Mouse (Mus musculus) myocyte (in vitro differentiated cells): Measurements from ENCODE around the gene Cox5a.

ENCODE experiments used
- CEBPB ChIP-seq: IDR thresholded peaks from 2 replicates; pipeline ENCODE4 v1.6.1; 2011; ENCODE audit warnings: mild to moderate bottlenecking, moderate library complexity; ENCODE audit not compliant: poor library complexity, insufficient read depth, severe bottlenecking
- E2F4 ChIP-seq: IDR thresholded peaks from one replicate; pipeline ENCODE4 v1.6.1; 2011; ENCODE audit warnings: mild to moderate bottlenecking, control low read depth, moderate library complexity; ENCODE audit not compliant: insufficient read depth
- MYOG ChIP-seq, 3 experiments: IDR thresholded peaks; one replicate each; pipeline ENCODE4 v1.6.1; 2011; ENCODE audit warnings: control low read depth in 2 of 3, low read depth in 2 of 3, mild to moderate bottlenecking in 2 of 3; ENCODE audit not compliant: insufficient read length in 2 of 3, control insufficient read depth in 1 of 3, insufficient read depth in 1 of 3
- POLR2A ChIP-seq: IDR thresholded peaks from one replicate; pipeline ENCODE4 v1.6.1; 2011; ENCODE audit warnings: low read depth, mild to moderate bottlenecking, control low read depth, moderate library complexity; ENCODE audit not compliant: insufficient read length
- POLR2AphosphoS2 ChIP-seq: IDR thresholded peaks from one replicate; pipeline ENCODE4 v1.6.1; 2011; ENCODE audit warnings: low read depth, control low read depth; ENCODE audit not compliant: insufficient read length
- REST ChIP-seq: IDR thresholded peaks from one replicate; pipeline ENCODE4 v1.6.1; 2011; ENCODE audit warnings: mild to moderate bottlenecking, control low read depth, moderate library complexity; ENCODE audit not compliant: insufficient read depth, insufficient read length
- SRF ChIP-seq: IDR thresholded peaks from one replicate; pipeline ENCODE4 v1.6.1; 2011; ENCODE audit warnings: low read depth; ENCODE audit not compliant: control insufficient read depth, insufficient read length
- TCF12 ChIP-seq: IDR thresholded peaks from one replicate; pipeline ENCODE4 v1.6.1; 2011; ENCODE audit warnings: mild to moderate bottlenecking, control low read depth; ENCODE audit not compliant: poor library complexity, insufficient read depth, severe bottlenecking
- TCF3 ChIP-seq: IDR thresholded peaks from one replicate; pipeline ENCODE4 v1.6.1; 2011; ENCODE audit warnings: low read depth, control low read depth; ENCODE audit not compliant: insufficient read length
- USF1 ChIP-seq: IDR thresholded peaks from one replicate; pipeline ENCODE4 v1.6.1; 2011; ENCODE audit warnings: low read depth, mild to moderate bottlenecking, control low read depth, moderate library complexity

DNA sequence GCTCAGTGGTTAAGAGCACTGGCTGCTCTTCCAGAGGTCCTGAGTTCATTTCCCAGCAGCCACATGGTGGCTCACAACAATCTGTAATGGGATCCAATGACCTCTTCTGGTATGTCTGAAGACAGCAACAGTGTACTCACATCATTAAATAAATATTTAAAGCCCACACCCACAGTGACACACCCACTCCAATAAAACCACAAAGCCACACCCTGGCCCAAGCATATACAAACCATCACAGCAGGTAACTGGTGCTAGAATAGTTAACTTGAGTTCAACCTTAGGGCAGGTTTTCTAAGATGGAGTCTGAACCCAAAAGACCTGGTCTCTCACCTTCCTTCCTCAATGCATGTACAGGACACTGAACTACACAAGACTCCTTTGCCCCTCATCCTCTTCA is 26.1 kb upstream of the Cox5a start:
- no peak for TF ChIP-seq TCF3
- no peak for TF ChIP-seq POLR2A
- TF ChIP-seq TCF12 = no peak
- no peak for TF ChIP-seq POLR2AphosphoS2
- TF ChIP-seq E2F4 = no peak
- TF ChIP-seq USF1 = no peak
- no peak for TF ChIP-seq REST
- no peak for TF ChIP-seq MYOG (IDR thresholded peaks at IDR 0.05; ENCODE audit: control insufficient read depth in 1 of 3, insufficient read depth in 1 of 3, insufficient read length in 2 of 3, low read depth in 2 of 3)
- TF ChIP-seq SRF = no peak
- TF ChIP-seq CEBPB = no peak
